Mouse (Mus musculus): ENCODE results near the gene Upk3bl. TPM values are rescaled to one million over a fixed set of nuclear protein-coding genes. Genes with fewer than 3 reads are reported as not detected.
"Not testable (repeated sequence)": the region's sequence is repeated elsewhere in the genome, so short reads cannot be mapped to it uniquely, and the experiment has no call there.

The Upk3bl gene
- polyA plus RNA-seq, 1 experiment, result not detected

- Histone ChIP-seq H3K4me3 (ENCODE audit: insufficient read depth, low read length) (no peak overlapping the region), H3K27ac (ENCODE audit: insufficient read depth, low read length) (no peak overlapping the region), H3K4me1 (ENCODE audit: control insufficient read depth, insufficient read depth, low read length) (no peaks in the 10 kb centered on the region)
- TF ChIP-seq POLR2A (IDR thresholded peaks at IDR 0.05; ENCODE audit: low read depth, low read length) (no peak), CTCF (IDR thresholded peaks at IDR 0.05; ENCODE audit: borderline replicate concordance, insufficient read depth, low read length) (no peak)
These were observed 9.6 kb downstream of the Upk3bl start for GRCm38 (mm10) chr5:136063920-136064319.

DNA sequence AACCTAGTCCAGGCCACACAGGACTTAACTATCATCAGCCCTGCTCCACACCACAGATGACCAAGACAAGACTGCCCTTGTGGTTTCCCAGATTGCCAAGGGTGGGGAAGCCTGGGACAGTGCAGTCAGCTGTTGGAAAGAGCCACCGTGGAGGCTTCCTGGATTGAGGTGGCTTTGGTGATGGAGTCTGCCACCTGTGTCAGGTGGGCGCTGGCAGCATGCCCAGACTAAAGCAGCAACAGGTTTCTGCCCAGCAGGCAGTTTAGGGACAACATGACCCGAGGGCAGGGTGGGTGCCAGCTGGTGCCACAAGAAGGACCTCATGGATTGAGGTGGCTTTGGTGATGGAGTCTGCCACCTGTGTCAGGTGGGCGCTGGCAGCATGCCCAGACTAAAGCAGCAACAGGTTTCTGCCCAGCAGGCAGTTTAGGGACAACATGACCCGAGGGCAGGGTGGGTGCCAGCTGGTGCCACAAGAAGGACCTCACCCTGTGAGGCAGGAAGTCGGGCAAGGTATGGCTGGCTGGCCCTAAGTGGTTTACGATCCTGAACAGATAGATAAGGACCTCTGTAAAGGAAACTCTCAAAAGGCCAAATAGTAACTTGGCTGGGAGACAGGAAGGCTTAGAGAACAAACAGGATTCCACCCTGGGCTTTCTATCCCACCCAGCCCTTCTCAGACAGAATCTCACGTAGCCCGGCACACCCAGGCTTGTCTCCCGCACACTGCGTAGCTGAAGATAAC is 12.3 kb downstream of the Upk3bl start:
- not testable (repeated sequence) for H3K27ac ChIP-seq (ENCODE audit: insufficient read depth, low read length); H3K4me3 ChIP-seq (ENCODE audit: insufficient read depth, low read length); H3K4me1 ChIP-seq (ENCODE audit: control insufficient read depth, insufficient read depth, low read length)

DNA sequence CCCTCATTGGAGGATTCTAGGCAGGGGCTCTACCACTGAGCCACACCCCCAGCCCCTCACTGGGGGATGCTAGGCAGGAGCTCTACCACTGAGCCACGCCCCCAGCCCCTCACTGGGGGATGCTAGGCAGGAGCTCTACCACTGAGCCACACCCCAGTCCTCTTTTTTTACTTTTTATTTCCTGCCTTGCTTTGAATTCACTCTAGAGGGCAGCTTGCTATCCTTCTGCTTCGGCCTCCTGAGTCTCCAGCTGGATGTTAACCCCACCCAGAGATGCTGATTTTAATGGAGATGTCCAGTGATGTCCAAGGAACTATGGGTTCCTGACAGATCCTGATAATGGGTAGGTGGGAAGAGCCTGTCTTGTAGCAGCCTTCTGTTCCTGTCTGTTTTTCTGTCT is 15.1 kb downstream of the Upk3bl start:
- no peak for TF ChIP-seq CTCF (IDR thresholded peaks at IDR 0.05; ENCODE audit: borderline replicate concordance, insufficient read depth, low read length)
- no peak for TF ChIP-seq POLR2A (IDR thresholded peaks at IDR 0.05; ENCODE audit: low read depth, low read length)
- no peak overlapping the region for H3K4me3 ChIP-seq (ENCODE audit: insufficient read depth, low read length)
- no peak overlapping the region for H3K27ac ChIP-seq (ENCODE audit: insufficient read depth, low read length)
- H3K4me1 ChIP-seq (ENCODE audit: control insufficient read depth, insufficient read depth, low read length), result no peaks in the 10 kb centered on the region

DNA sequence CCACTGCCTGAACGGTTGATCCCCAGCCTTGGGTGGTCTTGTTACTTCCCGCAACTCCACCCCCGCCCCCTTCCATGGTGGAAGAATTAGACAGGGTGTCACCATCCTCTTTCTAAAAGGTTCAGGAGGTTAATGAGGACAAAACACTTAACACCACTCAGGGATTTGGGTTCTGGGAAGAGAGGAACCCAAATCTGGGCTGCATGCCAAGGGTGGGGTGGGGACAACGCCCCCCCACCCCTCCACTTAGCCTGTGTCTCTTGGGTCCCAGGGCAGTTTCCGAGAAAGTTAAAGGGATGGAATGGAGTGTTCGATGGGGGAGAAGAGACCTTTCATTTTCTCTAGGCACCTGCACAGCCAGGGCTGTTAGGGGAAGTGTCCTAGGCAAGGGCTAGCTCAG is 18.8 kb downstream of the Upk3bl start:
- Histone ChIP-seq H3K4me1 (ENCODE audit: control insufficient read depth, insufficient read depth, low read length) (no peaks in the 10 kb centered on the region), H3K27ac (ENCODE audit: insufficient read depth, low read length) (no peak overlapping the region), H3K4me3 (ENCODE audit: insufficient read depth, low read length) (no peak overlapping the region)
- TF ChIP-seq CTCF (IDR thresholded peaks at IDR 0.05; ENCODE audit: borderline replicate concordance, insufficient read depth, low read length) (no peak), POLR2A (IDR thresholded peaks at IDR 0.05; ENCODE audit: low read depth, low read length) (no peak)

GRCm38 (mm10) chr5:136073526-136073925 is 19.2 kb downstream of the Upk3bl start:
- no peak overlapping the region for H3K4me3 ChIP-seq (ENCODE audit: insufficient read depth, low read length)
- TF ChIP-seq CTCF (IDR thresholded peaks at IDR 0.05; ENCODE audit: borderline replicate concordance, insufficient read depth, low read length) (no peak), POLR2A (IDR thresholded peaks at IDR 0.05; ENCODE audit: low read depth, low read length) (no peak)
- no peak overlapping the region for H3K27ac ChIP-seq (ENCODE audit: insufficient read depth, low read length)
- no peaks in the 10 kb centered on the region for H3K4me1 ChIP-seq (ENCODE audit: control insufficient read depth, insufficient read depth, low read length)

DNA sequence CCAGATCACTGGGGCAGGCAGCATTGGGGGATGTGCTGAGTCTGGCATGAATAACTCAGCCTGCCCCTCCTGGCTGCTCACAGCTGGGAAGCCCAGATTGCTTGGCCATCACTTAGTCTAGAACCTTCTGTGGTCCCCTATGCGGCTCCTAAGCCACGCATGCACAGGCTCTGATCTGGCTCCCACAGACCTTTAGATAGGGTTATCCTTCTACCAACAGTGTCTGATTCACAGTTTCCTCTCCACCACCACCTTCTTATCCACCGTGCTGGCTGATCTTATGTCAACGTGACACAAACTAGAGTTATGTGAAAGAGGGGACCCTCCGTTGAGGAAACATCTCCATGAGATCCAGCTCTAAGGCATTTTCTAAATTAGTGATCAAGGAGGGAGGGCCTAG is 20.8 kb downstream of the Upk3bl start:
- no peak for TF ChIP-seq CTCF (IDR thresholded peaks at IDR 0.05; ENCODE audit: borderline replicate concordance, insufficient read depth, low read length)
- TF ChIP-seq POLR2A (IDR thresholded peaks at IDR 0.05; ENCODE audit: low read depth, low read length), result no peak

GRCm38 (mm10) chr5:136076284-136076683 is 22.0 kb downstream of the Upk3bl start:
- Histone ChIP-seq H3K4me3 (ENCODE audit: insufficient read depth, low read length) (no peak overlapping the region), H3K4me1 (ENCODE audit: control insufficient read depth, insufficient read depth, low read length) (no peaks in the 10 kb centered on the region), H3K27ac (ENCODE audit: insufficient read depth, low read length) (no peak overlapping the region)
- TF ChIP-seq CTCF (IDR thresholded peaks at IDR 0.05; ENCODE audit: borderline replicate concordance, insufficient read depth, low read length), result no peak
- no peak for TF ChIP-seq POLR2A (IDR thresholded peaks at IDR 0.05; ENCODE audit: low read depth, low read length)

More for the DNA sequence above, 20.8 kb downstream of the Upk3bl start:
- H3K4me1 ChIP-seq (ENCODE audit: control insufficient read depth, insufficient read depth, low read length), result no peaks in the 10 kb centered on the region
- H3K27ac ChIP-seq (ENCODE audit: insufficient read depth, low read length), result no peak overlapping the region
- no peak overlapping the region for H3K4me3 ChIP-seq (ENCODE audit: insufficient read depth, low read length)

- no peaks in the 10 kb centered on the region for H3K4me1 ChIP-seq (ENCODE audit: control insufficient read depth, insufficient read depth, low read length)
- H3K27ac ChIP-seq (ENCODE audit: insufficient read depth, low read length), result no peak overlapping the region
- H3K4me3 ChIP-seq (ENCODE audit: insufficient read depth, low read length), result no peak overlapping the region
- no peak for TF ChIP-seq POLR2A (IDR thresholded peaks at IDR 0.05; ENCODE audit: low read depth, low read length)
- no peak for TF ChIP-seq CTCF (IDR thresholded peaks at IDR 0.05; ENCODE audit: borderline replicate concordance, insufficient read depth, low read length)
These were observed 22.8 kb downstream of the Upk3bl start for GRCm38 (mm10) chr5:136077001-136077550.

DNA sequence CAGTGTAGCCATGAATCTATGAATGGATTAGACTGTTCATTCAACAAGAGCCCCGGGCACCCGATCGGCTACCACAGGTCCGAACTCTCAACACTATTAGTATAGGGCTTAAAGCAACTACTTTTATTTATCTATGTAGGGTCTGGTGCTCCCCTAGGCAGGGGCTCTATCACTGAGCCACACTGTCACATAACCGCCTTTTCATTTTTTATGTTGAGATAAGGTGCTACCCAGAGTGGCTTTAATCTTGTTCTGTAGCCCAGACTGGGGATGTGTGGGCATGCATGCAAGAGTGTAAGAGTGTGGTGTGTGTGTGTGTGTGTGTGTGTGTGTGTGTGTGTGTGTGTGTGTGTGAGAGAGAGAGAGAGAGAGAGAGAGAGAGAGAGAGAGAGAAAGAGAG is 23.8 kb downstream of the Upk3bl start:
- no peak for TF ChIP-seq POLR2A (IDR thresholded peaks at IDR 0.05; ENCODE audit: low read depth, low read length)
- Histone ChIP-seq H3K27ac (ENCODE audit: insufficient read depth, low read length) (no peak overlapping the region), H3K4me1 (ENCODE audit: control insufficient read depth, insufficient read depth, low read length) (no peaks in the 10 kb centered on the region), H3K4me3 (ENCODE audit: insufficient read depth, low read length) (no peak overlapping the region)

GRCm38 (mm10) chr5:136082345-136082744 is 28.1 kb downstream of the Upk3bl start:
- Histone ChIP-seq H3K27ac (ENCODE audit: insufficient read depth, low read length) (no peak overlapping the region), H3K4me3 (ENCODE audit: insufficient read depth, low read length) (no peak overlapping the region), H3K4me1 (ENCODE audit: control insufficient read depth, insufficient read depth, low read length) (0 out of 2 replicates have a peak, but pooled peaks cover 6% of the 10 kb centered on the region)
- TF ChIP-seq POLR2A (IDR thresholded peaks at IDR 0.05; ENCODE audit: low read depth, low read length), result no peak
- TF ChIP-seq CTCF (IDR thresholded peaks at IDR 0.05; ENCODE audit: borderline replicate concordance, insufficient read depth, low read length), result no peak

All from embryonic fibroblast, embryonic 13.5 days (primary cell).